Mouse (Mus musculus): Measurements from ENCODE around the gene Ube4a.

The Ube4a gene

DNA sequence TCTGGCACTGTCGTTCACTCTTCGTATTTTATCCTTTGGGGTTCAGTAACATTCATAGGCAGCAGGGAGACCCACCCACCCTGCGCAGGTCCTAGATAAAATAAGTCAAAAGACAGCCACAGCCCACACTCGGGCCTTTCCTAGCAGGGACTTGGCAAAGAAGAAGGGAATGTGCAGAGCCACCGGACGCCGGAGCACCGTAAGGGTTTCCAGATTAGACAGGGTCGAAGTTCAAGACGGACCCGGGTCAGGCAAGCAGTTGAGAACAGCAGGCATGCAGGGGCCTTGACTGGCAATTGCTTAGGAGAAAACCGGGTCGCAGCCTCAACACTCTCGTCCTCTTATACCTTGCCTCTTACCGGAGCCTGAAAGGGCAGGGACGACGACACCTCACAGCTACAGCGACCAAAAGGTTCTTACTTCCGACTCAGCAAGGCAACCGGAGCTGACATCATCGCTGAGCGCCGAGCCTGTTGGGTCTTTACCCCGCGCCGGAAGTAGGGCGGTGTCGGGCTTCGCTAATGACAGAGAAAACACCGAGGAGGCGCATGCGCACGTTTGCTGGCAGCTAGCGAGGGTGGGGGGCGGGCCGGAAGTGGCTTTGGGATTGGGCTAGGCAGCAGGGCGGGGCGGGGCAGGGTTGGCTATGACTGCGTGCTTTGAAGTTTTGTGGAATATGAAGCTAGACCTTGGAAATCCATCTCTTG is at the start of gene Ube4a:
Gene Ube4a, minus strand, starts transcription at position 475 of the 707 bp plus-strand sequence.
- in situ Hi-C loops (cut with MboI; ENCODE audit: unreplicated experiment in 2 of 2), result loop anchor here in 1 of 2 experiments (25.0 kb wide), 1 partner anchor 503 kb away; the partner anchor contains the start of gene Upk2

DNA sequence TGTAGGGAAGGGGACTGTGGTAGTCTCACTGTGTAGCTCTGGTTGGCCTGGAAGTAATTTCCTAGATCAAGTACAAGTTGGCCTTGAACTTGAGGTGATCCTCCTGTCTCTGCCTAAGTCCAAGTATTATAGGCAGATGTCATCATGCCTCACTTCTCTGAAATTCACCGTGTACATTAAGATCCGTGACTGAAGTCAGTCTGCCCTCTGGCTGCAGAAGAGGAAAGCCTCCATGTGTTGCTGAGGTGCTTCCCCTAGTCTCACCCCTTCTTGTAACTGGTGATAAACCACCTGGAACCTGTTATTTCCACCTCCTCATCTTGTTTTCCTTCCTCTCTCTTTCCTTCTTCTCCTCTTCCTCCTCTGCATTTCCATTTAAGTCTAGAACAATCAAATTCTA is 49.5 kb upstream of the Ube4a start:
- in situ Hi-C loops (cut with MboI; ENCODE audit: unreplicated experiment in 2 of 2), result loop anchor here (5.0 kb wide), 1 partner anchor 43 kb away; no protein-coding TSS in a partner anchor

DNA sequence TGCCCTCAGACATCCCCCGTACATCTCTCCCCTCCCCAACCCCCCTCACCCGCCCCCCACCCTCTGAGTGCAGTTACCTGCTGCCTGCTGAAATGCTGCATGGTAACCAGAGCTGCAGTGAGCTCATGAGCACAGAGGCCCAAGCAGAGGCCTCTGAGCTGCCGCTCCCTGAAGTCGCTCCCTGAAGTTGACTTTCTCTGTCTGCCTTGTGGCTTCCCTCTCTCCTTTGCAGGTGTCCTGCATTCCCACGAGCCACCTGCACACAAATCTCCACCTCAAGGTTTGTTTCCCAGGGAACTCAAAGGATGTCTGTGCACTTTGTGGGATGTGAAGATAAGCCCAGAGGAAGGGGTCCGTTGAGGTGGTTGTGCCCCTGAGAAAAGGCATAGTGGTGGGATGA is 45.9 kb upstream of the Ube4a start:
- in situ Hi-C loops (cut with MboI; ENCODE audit: unreplicated experiment in 2 of 2), result loop anchor here in 1 of 2 experiments (5.0 kb wide), 1 partner anchor 39 kb away; no protein-coding TSS in a partner anchor

DNA sequence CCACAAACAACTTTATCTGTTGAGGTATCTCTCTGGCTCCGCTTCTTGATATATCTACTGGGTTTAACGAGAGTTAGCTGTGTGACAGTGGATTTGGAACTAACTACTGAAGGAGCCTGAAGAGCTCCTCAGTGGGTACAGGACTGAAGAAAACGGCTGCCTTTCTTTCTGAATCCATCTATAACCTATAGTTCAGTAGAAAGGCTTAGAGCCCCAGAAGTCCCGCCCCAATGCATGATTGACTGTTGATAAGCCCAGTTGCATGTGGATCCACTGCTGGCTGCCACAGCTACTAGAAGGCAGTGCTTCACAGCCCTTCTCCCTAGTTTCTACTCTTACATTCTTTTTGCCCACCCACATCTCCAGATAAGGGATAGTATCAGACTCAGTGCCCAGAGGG is 45.1 kb upstream of the Ube4a start:
- in situ Hi-C loops (cut with MboI; ENCODE audit: unreplicated experiment in 2 of 2), result loop anchor here in 1 of 2 experiments (5.0 kb wide), 1 partner anchor 38 kb away; no protein-coding TSS in a partner anchor

DNA sequence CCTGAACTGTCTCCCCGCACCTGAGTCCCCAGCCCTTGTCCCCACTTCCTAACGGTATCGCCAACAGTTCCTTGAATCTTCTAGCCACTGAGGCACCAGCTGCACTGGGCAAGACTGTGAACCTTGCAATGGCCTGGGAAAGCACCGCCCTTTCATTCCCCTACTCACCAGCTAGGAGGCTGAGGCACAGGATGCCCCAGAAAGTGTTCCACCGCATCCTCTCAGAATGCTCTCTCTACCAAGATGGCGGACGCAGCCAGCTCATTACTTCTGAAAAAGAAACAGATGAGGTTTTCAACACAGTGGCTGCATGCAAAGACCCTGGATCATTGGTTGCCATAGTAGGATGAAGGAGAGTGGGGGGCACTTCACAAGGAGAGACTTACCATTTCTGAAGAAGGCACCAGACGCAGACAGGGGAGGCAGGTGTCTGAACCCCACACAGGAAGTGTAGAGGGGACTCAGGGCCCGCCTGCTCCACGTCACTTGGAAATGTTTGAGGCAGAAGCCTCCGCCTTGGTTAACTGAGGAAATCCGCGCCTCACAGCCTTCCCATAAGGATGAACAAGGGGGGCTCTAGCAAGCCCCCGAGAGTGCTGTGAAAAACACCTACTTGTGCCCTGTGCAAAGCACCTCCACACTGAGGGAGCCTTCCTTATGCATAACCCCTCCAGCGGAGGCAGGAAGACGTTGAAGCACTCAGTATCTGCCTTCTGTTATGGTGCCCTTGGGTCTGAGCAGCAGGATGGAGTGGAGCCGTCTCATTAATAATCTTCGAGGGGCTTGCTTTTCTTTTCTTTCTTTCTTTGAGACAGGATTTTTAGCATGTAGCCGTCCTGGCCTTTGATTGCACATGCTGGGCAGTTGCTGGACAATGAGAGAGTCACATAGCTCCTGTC is 44.0 kb upstream of the Ube4a start, which contains the start of gene Cd3e:
Gene Cd3e, minus strand, starts transcription at position 448 of the 899 bp plus-strand sequence.
- in situ Hi-C loops (cut with MboI; ENCODE audit: unreplicated experiment in 2 of 2), result loop anchor here in 1 of 2 experiments (5.0 kb wide), 1 partner anchor 37 kb away; no protein-coding TSS in a partner anchor

DNA sequence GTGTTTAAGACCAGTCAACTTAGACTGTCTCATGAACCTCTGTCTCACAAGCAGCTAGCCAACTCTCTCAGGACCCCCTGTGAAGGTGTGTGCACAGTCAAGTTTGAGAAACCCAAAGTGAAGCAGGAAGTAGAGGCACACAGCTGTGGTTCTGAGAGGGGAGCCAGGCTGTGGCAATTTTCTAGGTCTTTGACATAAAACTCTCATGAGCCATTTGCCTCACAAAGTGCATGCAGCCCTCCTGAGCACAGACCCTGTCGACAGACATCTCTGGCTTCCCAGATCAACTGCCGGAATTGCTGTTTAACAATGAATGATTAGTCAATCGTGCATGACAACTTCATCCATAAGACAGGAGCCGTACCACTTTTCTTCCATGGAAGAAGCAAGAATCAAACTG is 42.9 kb upstream of the Ube4a start:
- in situ Hi-C loops (cut with MboI; ENCODE audit: unreplicated experiment in 2 of 2), result no loop called here

DNA sequence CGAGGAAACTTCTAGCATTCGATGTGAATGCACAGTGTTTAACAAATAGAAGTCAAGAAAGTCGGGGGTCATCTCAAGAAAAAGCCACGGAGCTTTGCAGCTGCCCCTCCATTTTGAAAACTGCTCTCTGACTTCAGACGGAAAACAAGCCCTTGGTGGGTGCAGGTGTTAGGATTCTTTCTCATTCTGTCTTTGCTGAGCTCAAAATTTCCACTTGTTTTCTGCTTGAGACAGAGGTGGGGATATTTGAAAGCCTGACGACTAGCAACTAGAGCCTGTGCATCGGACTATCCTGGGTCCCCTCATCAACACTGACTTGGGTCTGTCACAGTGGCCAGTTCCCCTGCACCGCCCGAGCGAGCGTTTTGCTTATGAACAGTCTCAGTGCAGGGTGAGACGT is 42.0 kb upstream of the Ube4a start:
- in situ Hi-C loops (cut with MboI; ENCODE audit: unreplicated experiment in 2 of 2), result no loop called here

DNA sequence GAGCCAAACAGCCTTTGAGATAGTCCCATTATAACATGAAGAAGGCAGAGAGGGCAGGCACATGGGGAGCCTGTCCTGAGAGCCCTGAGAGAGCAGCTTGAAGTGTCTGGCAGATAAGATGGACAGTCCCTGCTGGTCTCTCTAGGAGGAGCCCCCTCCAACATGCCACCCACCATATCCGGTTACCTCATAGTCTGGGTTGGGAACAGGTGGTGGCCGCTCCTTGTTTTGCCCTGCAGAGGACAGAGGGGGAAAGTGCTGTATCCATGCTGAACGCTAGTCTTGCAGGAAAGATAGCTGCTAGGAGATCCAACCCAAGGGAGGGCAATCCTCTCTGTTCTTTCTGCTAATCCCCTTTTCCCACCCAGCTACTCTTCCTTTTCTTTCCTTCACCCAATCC is 34.8 kb upstream of the Ube4a start:
- in situ Hi-C loops (cut with MboI; ENCODE audit: unreplicated experiment in 2 of 2), result no loop called here

DNA sequence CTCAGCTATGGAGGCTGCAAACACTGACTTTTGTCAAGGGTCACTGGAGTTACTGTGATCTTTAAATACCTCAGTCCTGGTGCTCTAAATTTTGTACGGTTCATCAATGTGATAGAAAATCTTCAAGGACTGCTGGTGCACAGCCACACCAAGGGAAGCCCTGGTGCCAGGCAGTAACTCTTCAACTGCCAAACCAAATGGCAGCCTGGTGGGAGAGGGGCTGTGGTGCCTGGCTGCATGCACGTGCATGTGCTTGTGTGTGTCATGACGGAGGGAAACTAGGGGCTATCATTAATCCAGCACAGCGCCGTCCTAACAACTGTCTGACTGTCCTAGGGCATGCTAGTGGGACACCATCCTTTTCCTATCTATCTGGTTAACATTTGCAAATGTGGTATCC is 34.4 kb upstream of the Ube4a start:
- in situ Hi-C loops (cut with MboI; ENCODE audit: unreplicated experiment in 2 of 2), result no loop called here

DNA sequence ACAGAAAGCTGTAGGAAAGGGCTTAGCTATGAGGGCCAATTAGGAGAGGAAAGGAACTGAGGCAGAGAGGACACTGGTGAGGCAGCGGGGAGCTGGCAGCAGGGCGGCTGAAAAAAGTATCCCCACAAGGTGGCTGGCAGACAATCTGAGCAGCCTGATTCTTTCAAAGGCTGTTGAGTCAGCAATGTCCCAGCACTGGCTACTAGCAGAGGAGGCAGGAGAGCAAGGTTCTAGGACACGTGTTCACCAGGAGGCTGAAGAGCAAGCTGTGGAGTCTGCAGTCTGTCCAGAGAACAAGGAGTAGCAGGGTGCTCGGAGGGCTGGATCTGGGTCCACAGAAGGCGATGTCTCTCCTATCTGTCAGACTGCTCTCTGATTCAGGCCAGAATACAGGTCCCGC is 33.8 kb upstream of the Ube4a start:
- in situ Hi-C loops (cut with MboI; ENCODE audit: unreplicated experiment in 2 of 2), result no loop called here

DNA sequence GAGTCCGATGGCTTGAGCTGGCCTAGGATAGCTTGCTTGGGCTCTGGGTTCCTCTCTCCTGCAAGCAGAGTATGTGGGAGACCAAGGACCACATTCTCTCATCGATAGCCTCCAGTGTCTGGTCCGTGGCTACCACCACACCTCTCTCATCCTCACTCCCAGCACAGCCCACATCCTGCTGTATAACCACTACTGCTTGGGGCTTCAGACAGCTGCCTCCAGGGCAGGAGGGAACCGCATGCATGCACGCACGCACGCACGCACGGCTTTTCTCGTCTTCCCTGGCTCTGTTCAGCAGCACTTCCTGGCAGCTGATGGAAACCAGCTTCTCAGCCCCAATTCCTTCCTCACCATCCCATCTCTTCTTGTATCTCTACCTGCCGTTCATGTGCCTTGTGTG is 32.7 kb upstream of the Ube4a start:
- in situ Hi-C loops (cut with MboI; ENCODE audit: unreplicated experiment in 2 of 2), result no loop called here

DNA sequence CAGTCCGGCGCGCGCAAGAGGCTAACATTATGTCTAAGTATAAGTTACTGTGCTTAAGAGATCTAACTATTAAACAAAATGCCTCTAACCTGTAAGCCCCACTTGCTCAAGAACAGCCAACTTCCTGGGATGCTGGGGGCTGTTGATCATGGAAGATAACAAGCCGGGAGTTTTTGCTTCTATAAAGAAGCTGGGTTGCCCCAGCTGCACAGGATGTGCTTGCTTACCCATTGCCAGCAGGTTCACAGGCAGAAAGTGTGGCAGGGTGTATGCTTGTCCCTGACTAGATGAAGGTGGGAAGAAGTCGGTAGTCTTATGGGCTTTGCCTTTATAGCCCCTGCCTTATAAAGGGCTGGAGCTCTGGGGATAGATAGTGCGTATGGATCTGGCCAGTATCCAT is 31.2 kb upstream of the Ube4a start:
- in situ Hi-C loops (cut with MboI; ENCODE audit: unreplicated experiment in 2 of 2), result no loop called here

DNA sequence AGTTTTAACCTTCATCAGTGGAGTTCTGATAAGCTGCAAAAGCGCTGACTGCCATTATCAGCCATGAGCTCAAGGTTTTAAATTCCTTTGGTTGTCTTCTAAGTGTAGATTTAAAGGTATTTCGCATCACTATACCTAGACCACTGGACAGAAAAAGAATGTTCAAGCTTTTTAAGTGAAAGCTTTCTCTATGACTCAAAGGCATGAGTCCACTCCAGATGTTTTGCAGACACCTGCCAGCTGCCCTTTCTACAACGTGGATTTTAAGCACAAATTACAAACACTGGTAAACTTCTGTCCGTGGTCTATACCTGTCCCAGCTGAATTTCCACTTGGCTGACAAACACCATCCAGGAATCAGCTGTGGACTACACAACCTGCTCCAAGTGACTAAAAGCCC is 29.6 kb upstream of the Ube4a start:
- in situ Hi-C loops (cut with MboI; ENCODE audit: unreplicated experiment in 2 of 2), result no loop called here

DNA sequence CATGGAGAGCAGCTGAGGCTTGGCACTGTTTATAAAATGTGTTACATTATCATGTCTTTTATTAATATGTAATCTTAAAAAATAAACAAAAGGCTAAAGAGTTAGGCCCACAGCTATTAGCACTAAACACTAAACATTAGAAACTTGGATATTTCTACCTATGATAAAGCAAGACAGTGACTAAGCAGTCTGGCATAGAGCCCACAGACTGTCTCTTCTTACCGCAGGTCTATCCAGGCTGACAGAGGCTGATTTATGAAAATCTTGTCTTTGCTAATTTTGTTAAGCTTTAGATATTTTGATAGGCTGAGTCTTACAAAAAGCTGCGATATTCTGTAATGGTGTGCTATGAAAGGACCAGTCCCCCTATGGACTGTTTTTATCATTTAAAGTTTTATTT is 27.9 kb upstream of the Ube4a start:
- in situ Hi-C loops (cut with MboI; ENCODE audit: unreplicated experiment in 2 of 2), result no loop called here

DNA sequence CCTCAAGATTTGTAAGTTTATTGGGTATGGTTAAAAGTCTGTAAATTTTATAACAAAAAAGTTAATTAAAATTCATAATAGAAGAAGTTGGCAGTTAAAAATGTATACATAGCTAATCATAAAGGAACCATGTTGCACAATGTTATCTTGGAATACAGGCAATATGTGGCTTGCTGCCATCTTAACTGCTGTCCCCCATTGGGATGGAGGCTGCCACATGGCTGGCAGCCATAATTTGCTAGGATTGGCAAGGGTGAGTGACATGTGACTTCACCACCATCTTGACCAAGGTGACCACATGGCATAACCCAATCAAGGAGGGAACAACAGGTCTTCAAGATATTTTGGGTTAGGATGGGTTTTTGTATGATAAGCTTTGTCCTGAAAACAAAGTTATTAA is 26.9 kb upstream of the Ube4a start:
- in situ Hi-C loops (cut with MboI; ENCODE audit: unreplicated experiment in 2 of 2), result no loop called here

DNA sequence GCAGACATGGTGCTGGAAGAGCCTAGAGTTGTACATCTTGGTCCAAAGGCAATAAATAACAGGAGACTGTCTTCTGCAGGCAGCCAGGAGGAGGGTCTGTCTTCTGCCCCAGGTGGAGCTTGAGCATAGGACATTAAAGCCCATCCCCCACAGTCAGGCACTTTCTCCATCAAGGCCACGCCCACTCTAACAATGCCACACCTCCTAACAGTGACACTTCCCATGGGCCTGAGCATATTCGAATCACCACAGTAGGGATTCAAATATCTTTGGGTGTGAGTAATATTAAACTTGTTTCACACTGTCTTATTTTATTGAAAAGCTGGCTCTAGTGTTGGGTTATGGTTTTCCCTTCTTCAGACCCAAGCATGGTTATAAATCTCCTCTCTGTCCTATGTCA is 26.4 kb upstream of the Ube4a start:
- in situ Hi-C loops (cut with MboI; ENCODE audit: unreplicated experiment in 2 of 2), result no loop called here

DNA sequence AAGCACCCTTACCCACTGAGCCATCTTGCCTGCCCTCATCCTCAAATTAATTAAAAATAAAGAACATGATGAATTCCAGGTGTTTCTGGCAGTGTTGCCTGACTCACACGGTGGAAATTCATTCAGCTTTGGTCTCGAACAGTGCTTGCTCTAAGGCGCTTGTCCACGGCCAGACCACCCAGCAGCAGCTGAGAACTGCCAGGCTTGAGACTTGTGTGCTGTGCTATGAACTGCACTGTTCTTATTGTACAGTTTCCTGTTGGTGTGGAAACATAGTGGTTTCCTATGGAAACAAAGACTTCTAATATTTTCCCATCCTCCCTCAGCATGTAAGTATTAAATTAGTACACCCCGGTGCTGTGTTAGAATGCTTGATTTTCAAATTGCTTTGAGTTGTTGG is 21.6 kb upstream of the Ube4a start:
- in situ Hi-C loops (cut with MboI; ENCODE audit: unreplicated experiment in 2 of 2), result no loop called here

DNA sequence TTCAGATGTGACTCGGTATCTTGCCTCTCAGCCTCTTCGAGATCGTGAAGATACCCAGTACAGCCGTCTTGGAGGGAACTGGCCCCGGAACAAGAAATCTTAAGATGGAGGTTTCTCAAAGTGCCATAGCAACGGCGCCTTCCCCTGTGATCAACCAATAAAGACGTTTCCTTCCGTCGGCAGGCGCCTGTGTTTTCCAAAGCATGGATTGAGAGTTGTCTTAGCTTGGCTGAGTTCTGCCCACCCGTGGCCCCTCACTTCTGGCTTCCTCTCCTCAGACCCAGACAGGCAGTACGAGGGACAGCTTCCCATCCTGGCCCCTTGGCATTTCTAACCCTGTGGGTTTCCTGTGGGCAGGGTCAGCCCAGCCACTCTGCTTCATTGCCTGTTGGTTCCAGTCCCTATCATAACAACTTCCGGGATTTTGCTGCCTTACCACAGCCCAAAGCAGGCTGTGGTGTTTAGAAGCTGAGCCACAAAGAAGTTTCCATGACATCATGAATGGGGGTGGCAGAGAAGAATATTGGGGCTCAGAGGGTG is 20.9 kb upstream of the Ube4a start:
- in situ Hi-C loops (cut with MboI; ENCODE audit: unreplicated experiment in 2 of 2), result no loop called here

DNA sequence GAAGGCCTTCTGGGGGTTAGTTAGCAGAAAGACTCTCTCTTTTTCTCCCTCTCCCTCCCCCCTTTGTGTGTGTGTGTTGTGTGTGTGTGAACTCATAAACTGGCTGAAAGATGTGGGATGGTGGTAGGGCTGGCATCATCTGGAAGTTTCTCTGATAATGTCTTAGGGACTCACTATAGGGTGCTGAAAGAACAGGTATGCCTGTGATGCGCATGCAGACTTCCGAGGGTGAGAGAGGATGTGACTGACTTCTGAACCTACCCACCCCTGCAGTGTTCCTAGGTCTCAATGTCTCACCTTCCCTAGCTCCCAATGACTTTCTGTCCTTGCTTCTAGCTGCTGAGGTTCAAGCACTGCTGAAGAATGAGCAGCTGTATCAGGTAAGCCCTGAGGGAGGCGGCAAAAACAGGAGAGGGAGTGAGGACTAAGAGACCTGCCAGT is 20.3 kb upstream of the Ube4a start:
- in situ Hi-C loops (cut with MboI; ENCODE audit: unreplicated experiment in 2 of 2), result no loop called here

DNA sequence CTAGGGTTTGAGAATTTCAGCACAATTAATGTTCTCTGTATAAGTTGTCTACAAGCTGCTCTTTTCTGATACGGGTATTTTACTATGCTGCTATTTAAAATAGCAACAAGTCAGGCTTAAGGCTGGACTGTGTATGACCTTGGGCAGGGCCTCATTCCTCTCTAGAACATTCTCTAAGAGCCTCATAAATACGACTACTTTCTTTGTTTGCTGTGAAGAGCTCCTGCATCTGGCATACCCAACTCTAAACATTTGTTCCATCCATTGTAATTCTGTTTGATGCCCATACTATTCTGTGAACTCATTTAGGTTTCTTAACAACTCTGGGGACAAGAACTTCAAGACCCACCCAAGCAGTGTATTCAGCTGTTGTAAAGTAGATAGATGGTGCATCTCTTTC is 17.6 kb upstream of the Ube4a start:
- in situ Hi-C loops (cut with MboI; ENCODE audit: unreplicated experiment in 2 of 2), result no loop called here

DNA sequence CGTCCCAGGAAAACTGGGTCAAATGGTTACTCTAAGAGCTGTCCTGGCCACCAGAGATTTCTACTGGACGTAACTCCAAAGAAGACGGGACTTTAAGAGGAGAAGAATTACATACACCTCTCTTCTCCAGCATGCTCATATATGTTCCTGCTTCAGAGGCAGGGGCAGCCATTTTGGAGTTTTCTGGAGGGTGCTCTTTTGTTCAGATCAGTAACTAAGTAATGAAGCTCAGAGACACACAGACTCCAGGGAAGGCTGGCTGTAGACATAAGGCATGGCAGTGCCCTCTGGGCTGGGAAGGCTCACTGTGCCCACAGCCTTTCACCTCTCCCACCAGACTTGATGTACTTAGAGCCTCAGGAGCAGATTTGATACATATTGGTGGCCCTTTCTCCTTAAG is 17.1 kb upstream of the Ube4a start:
- in situ Hi-C loops (cut with MboI; ENCODE audit: unreplicated experiment in 2 of 2), result no loop called here

Data from v-Abl transformed pro-B cells (cell line).